Mouse (Mus musculus): ENCODE measurements around the gene Ifngr1. TPM values are rescaled to one million over a fixed set of nuclear protein-coding genes. Genes with fewer than 3 reads are reported as not detected.

Ifngr1 gene
- polyA plus RNA-seq, 1 experiment = 19.7 TPM

DNA sequence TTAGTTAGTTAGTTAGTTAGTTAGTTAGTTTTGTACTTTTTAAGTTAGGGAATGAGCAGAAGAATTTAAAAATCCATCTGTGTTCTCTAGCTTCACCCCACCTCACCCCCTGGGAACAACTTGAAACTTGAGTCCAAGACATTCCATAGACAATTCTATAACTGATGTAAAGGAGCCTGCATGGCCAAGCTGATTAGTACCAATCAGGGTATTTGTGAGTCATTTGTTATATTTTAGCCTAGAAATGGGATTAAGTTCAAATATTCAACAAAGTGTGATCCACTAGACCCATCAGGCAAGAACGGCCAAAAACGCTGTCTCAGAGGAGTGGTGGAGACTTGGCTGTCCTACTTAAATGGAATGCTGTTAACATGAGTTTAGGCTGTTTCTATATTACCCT is 35.6 kb downstream of the Ifngr1 start:
- Histone ChIP-seq H3K27ac (ENCODE audit: insufficient read depth, low read length) (no peak overlapping the region), H3K4me1 (ENCODE audit: control insufficient read depth, insufficient read depth, low read length) (no peaks in the 10 kb centered on the region), H3K4me3 (ENCODE audit: insufficient read depth, low read length) (no peak overlapping the region)
- TF ChIP-seq POLR2A (IDR thresholded peaks at IDR 0.05; ENCODE audit: extremely low read depth, insufficient read depth, low read length) = no peak
- TF ChIP-seq CTCF (IDR thresholded peaks at IDR 0.05; ENCODE audit: extremely low read depth, insufficient read depth, low read length) = no peak

DNA sequence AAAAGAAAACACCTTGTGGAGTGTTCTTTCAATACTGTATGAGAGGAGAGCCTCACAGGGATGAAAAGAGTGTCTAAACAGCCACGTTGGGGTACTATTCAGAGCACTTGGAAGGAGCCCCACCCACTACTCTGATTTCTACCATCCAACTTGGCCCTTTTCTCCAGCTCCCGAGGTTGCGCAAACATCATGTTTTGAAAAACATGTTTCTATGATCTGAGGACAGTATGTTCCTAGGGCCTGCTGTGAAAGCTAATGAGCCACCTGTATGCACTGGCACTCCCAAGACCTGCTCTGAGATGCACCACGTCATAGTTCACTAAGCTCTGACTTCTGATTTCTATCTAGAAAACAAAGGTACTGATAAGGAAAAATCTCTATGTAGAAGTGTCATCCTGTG is 36.0 kb downstream of the Ifngr1 start:
- H3K27ac ChIP-seq (ENCODE audit: insufficient read depth, low read length) = no peak overlapping the region
- H3K4me1 ChIP-seq (ENCODE audit: control insufficient read depth, insufficient read depth, low read length) = no peaks in the 10 kb centered on the region
- no peak overlapping the region for H3K4me3 ChIP-seq (ENCODE audit: insufficient read depth, low read length)
- no peak for TF ChIP-seq POLR2A (IDR thresholded peaks at IDR 0.05; ENCODE audit: extremely low read depth, insufficient read depth, low read length)
- TF ChIP-seq CTCF (IDR thresholded peaks at IDR 0.05; ENCODE audit: extremely low read depth, insufficient read depth, low read length) = no peak

- Histone ChIP-seq H3K4me1 (ENCODE audit: control insufficient read depth, insufficient read depth, low read length) (no peaks in the 10 kb centered on the region), H3K4me3 (ENCODE audit: insufficient read depth, low read length) (no peak overlapping the region), H3K27ac (ENCODE audit: insufficient read depth, low read length) (no peak overlapping the region)
- TF ChIP-seq CTCF (IDR thresholded peaks at IDR 0.05; ENCODE audit: extremely low read depth, insufficient read depth, low read length) (no peak), POLR2A (IDR thresholded peaks at IDR 0.05; ENCODE audit: extremely low read depth, insufficient read depth, low read length) (no peak)
These were observed 40.0 kb downstream of the Ifngr1 start for GRCm38 (mm10) chr10:19631616-19632195.

DNA sequence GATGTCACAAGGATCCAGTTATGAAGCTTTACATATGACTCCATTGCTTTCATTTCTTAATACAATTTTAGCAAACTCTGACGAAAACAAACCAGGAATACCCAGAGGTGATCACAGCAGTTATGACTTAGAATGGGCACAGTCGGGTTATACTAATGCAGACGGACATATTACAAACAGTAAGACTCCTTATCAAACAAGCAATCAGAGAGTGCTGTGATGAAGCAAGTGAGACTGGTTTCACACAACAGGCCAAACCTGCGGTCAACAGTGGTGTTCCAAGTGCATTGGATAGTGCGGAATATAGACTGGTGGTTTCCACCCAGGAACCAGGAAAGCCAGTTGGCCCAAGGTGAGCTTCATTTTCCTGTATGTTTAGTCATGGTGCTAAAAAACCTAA is 47.1 kb downstream of the Ifngr1 start:
- Histone ChIP-seq H3K4me1 (ENCODE audit: control insufficient read depth, insufficient read depth, low read length) (no peaks in the 10 kb centered on the region), H3K4me3 (ENCODE audit: insufficient read depth, low read length) (no peak overlapping the region), H3K27ac (ENCODE audit: insufficient read depth, low read length) (no peak overlapping the region)
- TF ChIP-seq POLR2A (IDR thresholded peaks at IDR 0.05; ENCODE audit: extremely low read depth, insufficient read depth, low read length) = no peak
- no peak for TF ChIP-seq CTCF (IDR thresholded peaks at IDR 0.05; ENCODE audit: extremely low read depth, insufficient read depth, low read length)

DNA sequence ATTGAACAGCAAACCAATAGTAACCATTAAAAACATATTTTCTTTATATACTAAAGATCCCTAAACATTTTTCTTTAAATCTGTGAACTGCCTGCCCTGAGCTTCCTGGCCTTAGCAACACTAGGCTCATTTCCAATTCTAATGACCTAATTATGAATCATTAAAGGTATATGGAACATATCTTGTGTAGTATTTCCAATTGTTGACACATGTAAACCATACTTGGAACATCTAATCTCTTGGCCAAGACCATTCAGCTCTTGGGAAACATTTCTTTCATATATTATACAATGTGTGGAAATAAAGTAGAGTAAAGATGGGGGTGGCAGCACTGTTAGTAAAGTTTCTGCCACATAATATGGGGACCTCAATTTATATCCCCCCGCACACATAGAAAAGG is 47.9 kb downstream of the Ifngr1 start:
- H3K27ac ChIP-seq (ENCODE audit: insufficient read depth, low read length) = no peak overlapping the region
- TF ChIP-seq CTCF (IDR thresholded peaks at IDR 0.05; ENCODE audit: extremely low read depth, insufficient read depth, low read length) (no peak), POLR2A (IDR thresholded peaks at IDR 0.05; ENCODE audit: extremely low read depth, insufficient read depth, low read length) (no peak)
- no peak overlapping the region for H3K4me3 ChIP-seq (ENCODE audit: insufficient read depth, low read length)
- H3K4me1 ChIP-seq (ENCODE audit: control insufficient read depth, insufficient read depth, low read length) = no peaks in the 10 kb centered on the region

GRCm38 (mm10) chr10:19645119-19645518 is 53.4 kb downstream of the Ifngr1 start:
- TF ChIP-seq POLR2A (IDR thresholded peaks at IDR 0.05; ENCODE audit: extremely low read depth, insufficient read depth, low read length) = no peak
- TF ChIP-seq CTCF (IDR thresholded peaks at IDR 0.05; ENCODE audit: extremely low read depth, insufficient read depth, low read length) = no peak
- Histone ChIP-seq H3K4me1 (ENCODE audit: control insufficient read depth, insufficient read depth, low read length) (0 out of 2 replicates have a peak, but pooled peaks cover 1% of the 10 kb centered on the region), H3K4me3 (ENCODE audit: insufficient read depth, low read length) (no peak overlapping the region), H3K27ac (ENCODE audit: insufficient read depth, low read length) (no peak overlapping the region)

DNA sequence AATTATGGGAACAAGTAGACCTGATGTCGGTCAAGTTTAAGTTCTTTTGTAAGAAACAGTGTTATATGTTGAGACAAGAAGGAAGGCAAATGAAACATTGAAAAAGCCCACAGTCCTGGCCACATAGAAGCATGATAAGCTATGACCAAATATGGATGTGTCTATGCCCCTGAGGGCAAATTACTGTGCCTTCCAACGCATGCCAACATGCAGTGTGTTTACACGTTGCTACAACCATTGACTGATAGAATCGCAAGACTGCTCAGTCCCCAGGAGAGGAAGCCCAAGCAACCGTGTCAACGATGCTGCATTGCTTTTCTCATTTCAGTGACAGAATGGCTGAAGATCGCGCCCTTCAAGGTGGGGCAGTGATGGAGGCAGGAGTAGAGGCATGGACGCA is 65.7 kb downstream of the Ifngr1 start:
- H3K4me1 ChIP-seq (ENCODE audit: control insufficient read depth, insufficient read depth, low read length) = no peaks in the 10 kb centered on the region
- TF ChIP-seq POLR2A (IDR thresholded peaks at IDR 0.05; ENCODE audit: extremely low read depth, insufficient read depth, low read length) (no peak), CTCF (IDR thresholded peaks at IDR 0.05; ENCODE audit: extremely low read depth, insufficient read depth, low read length) (no peak)
- no peak overlapping the region for H3K27ac ChIP-seq (ENCODE audit: insufficient read depth, low read length)
- no peak overlapping the region for H3K4me3 ChIP-seq (ENCODE audit: insufficient read depth, low read length)

Other genes starting within 250 kb of the Ifngr1 start
- gene Olig3, start 235.4 kb upstream of the Ifngr1 start, polyA plus RNA-seq (2012; rRNA removed) = not detected in 2 replicates
- not detected in 2 replicates for gene Il22ra2, start 30.0 kb downstream of the Ifngr1 start, polyA plus RNA-seq (2012; rRNA removed)
- gene Il20ra, start 120.6 kb downstream of the Ifngr1 start, polyA plus RNA-seq (2012; rRNA removed) = 0.13 and 0.38 TPM in 2 replicates